Mouse (Mus musculus) layer of hippocampus, adult 11-12 months (tissue): ENCODE results near the gene Dusp8.

Source experiments
- DNase-seq: peaks from one replicate; pipeline ENCODE4 v3.0.0; 2022; ENCODE audit warnings: low spot score

The Dusp8 gene

GRCm38 (mm10) chr7:142084820-142085219 is 10.8 kb downstream of the Dusp8 start:
- DNase-seq = peak; percentile 72

DNA sequence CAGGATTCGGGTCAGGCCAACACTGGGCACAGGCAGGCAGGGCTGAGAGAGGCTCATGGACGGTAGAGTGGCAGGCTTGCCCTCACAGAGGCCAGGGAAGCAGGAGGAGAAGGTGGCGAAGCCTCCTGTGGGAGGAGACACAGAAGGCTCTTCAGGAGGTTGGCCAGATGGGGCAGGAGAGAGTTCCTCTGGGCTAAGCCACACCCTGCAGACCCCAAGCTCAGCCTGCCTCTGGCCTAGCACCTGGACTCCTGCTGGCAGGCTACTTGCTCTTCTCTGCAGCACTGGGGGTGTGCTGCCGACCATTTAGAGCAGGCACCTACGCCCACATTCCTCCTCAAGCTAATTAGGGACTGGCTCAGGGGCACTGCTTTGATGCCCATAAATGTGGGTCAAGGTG is 11.2 kb downstream of the Dusp8 start:
- no peak for DNase-seq

- no peak for DNase-seq
Measured at GRCm38 (mm10) chr7:142083588-142084317, 11.9 kb downstream of the Dusp8 start.

- no peak for DNase-seq
Measured at GRCm38 (mm10) chr7:142082607-142083006, 13.0 kb downstream of the Dusp8 start.

DNA sequence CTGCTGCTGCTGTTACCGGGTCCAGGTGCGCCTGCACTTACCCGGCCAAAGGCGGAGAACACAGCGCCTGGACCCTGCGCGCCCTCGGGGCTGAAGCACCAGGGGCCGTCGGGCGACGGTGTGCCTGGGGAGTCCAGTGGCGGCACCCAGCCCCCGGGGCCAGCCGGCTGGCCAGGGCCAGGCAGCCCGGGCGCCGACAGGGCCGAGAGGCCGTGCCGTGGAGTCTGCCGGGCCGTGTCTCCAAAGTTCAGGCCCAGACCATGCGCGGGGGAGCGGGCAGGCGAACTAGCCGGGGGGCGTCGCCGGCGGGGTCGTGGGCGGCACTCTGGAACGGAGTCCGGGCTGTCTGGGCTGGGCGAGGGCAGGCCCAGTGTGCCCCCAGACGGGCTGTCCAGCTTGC is 13.5 kb downstream of the Dusp8 start:
- DNase-seq = no peak

GRCm38 (mm10) chr7:142081736-142082135 is 13.9 kb downstream of the Dusp8 start:
- DNase-seq = no peak

DNA sequence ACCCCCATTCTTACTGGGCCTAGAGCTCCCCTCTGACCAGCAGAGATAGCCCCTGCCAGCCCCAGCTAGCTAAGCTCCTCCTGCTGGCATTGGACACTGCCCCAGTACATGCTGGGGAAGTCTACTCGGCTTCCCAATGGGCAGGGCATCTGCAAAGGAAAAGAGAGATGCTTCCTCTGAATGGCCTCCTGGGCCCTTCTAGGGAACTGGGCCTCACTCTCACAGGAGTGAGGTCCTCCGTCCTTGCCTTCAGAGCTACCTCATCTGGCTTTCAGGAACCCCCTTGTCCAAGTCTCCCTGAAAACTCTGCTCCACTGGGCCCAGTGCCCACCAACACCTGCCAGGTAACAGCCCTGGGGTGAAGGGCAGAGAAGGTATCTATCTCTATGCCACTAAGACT is 14.8 kb downstream of the Dusp8 start:
- no peak for DNase-seq

DNA sequence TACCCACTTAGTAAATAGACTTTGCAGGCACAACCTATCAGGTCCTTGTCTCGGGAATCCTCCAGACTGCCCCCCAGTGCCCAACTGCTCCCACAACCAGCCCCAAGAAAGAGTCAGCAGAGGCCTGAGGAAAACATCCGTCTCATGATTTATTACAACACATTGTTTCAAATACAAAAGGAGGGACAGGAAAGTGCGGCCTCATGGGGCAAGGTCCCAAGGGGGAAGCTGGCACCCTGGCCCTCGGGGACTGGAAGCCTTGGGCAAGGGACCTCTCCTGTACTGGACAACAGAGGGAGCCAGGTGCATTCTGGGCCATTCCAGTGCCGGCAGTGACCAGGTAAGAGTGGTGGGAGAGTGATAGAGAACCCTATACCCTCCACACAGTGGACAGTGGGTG is 16.3 kb downstream of the Dusp8 start:
- no peak for DNase-seq

DNA sequence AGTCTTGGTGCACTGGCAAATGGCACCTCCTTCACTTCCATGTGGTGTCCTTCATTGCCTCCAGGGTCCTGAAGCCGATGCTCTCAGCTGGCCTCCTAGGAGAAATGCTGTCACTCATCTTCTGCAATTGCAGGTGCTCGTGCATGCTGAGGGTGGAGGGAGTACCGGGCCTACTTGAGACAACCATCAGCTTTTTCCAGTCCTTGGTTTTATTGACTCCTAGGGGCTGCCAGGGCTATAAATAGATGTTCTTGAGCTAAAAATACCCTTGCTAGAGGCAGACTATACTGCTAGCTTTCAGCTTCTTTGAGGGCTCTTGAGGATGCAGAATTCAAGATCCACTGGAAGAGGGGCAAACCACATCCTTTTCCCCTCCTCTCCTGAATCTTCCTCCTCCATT is 18.5 kb downstream of the Dusp8 start:
- DNase-seq = no peak

DNA sequence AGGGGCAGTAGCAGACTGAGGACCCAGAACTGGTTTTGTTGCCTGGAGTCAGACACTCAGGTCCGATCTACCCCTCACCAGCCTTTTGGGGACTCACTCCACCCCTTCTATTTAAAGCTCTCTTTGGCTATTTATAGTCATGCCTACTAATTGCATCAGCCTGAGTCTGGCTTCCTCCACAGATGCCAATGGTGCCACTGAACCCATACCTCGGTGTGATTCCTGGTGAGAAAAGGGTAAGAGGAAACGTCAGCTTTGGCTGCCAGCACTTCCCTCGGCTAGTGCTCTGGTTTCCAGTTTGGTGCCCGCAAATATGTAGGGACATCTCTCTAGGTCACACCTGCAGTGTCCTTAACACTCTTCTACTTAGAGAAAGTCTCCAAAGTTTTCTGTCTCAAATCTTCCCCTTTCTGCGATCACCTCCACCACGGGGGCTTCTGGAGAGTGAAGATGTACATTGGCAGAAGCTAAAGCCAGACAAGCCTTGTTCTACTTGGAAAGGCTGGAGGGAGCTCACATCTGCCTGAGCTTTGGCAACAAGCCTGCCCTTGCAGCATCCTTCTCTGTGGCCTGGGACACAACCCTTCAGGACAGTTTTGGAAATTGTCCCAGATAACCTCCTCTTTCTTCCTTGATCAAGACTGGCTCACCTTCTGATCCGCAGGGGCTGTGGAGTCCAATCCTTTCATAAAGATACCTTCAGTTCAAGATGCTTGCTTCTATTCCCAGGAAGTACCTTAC is 21.3 kb downstream of the Dusp8 start:
- no peak for DNase-seq

DNA sequence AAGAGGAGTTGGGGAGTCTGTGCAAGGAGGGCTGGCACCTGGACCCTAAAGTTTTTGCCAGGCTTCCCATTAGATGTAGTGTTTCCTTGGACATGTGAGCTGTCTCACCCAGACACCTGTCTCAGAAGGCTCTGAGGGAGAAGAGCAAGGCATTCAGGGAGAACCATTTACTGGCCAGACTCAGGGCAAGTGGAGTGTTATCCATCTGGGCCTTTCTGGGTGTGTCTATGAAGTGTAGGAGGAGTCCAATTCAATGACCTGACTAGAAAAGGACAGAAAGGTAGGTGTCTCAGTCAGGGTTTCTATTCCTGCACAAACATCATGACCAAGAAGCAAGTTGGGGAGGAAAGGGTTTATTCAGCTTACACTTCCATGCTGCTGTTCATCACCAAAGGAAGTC is 23.9 kb downstream of the Dusp8 start:
- DNase-seq = no peak

- DNase-seq = no peak
Measured at GRCm38 (mm10) chr7:142071212-142071578, 24.4 kb downstream of the Dusp8 start.

- peak; percentile 68 for DNase-seq
Measured at GRCm38 (mm10) chr7:142070458-142071211, 25.0 kb downstream of the Dusp8 start.

- DNase-seq = no peak
Measured at GRCm38 (mm10) chr7:142068429-142068828, 27.2 kb downstream of the Dusp8 start.

- peak; percentile 89 for DNase-seq
Measured at GRCm38 (mm10) chr7:142060931-142061565, 34.6 kb downstream of the Dusp8 start, which contains the start of gene Mob2. Gene Mob2, minus strand, starts transcription at chr7:142061065.

GRCm38 (mm10) chr7:142060185-142060930 is 35.3 kb downstream of the Dusp8 start:
- DNase-seq = no peak

DNA sequence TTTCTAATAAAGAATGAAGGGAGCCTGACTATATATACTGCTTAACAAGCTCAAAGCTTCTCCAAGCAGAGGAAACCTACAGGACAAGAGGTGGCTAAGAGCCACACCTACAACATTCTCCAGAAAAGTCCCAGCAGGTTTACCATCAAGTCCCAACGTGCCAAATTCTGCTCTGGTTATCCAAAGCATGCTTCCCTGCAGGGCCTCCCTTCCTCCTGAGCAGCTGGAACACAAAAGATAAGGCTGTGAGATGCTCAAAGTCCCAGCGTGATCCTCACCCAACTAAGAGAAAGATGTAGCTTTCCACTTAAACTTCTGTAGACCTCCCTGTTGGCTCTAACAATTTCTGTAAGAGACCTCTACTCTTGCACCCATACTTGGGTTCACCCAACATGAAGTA is 36.6 kb downstream of the Dusp8 start:
- no peak for DNase-seq

- DNase-seq = no peak
Measured at GRCm38 (mm10) chr7:142057121-142057520, 38.5 kb downstream of the Dusp8 start.

DNA sequence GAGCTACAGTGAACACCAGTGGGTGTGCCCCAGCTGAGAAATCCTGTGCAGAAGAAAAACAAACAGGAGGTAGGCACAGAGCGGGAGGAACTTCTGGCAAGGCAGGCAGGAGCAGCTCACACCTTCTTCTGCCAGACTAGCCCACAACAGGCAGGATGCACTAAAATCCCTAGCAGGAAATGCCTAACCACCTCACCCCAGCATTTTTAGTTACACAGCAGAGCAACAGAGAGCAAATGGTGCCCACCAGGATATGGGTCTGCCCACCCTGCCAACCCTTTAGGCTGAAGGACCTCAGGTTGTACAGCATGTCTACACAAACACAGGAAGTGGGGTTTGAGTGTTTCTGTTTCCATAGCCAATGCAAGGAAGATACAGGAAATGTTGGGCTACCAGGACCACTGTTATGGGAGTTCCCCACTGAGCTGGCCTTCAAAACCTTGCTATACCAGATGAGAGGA is 39.0 kb downstream of the Dusp8 start:
- DNase-seq = no peak

- no peak for DNase-seq
Measured at GRCm38 (mm10) chr7:142055431-142055830, 40.2 kb downstream of the Dusp8 start.

DNA sequence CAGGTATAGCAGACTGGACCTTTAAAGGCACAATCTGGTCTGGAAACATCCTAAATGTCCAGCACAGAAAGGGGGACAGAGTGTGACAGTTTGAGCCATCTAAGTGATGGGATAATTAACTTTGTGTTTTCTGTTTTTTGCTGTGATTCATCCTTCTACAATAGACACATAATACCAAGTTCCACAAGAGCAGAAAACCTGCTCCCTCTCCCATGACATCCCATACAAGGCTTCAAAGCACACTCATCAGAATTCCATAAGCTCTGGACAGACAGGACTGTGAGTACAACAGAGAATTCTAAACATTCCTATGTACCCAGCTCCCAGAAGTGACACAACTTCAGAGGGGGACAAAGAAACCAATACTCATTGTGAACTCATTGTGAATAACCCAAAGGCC is 45.1 kb downstream of the Dusp8 start:
- no peak for DNase-seq

DNA sequence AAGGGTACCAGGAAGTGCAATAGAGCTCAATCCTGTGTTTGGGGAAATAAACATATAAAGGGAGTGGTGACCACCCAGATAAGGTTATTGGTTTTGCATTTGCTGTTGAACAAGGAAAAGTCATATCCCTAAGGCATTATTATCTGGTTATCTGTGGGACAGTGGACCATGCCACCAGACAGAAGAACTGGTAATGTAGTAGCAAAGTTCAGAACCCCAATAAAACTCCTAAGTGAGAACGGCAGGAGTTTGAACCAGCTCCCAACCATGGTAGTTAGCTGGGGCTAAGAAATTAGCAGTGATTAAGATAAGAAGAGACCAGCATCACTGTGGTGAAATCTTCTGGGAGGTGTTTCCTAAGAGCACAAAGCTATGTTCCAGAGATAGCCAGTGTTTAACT is 49.7 kb downstream of the Dusp8 start:
- no peak for DNase-seq
